Mouse (Mus musculus): Measurements from ENCODE around the gene Slc25a13. TPM values are rescaled to one million over a fixed set of nuclear protein-coding genes. Genes with fewer than 3 reads are reported as not detected.

Slc25a13 gene
- polyA plus RNA-seq, 1 experiment from 2014 or later: 19.1 TPM

DNA sequence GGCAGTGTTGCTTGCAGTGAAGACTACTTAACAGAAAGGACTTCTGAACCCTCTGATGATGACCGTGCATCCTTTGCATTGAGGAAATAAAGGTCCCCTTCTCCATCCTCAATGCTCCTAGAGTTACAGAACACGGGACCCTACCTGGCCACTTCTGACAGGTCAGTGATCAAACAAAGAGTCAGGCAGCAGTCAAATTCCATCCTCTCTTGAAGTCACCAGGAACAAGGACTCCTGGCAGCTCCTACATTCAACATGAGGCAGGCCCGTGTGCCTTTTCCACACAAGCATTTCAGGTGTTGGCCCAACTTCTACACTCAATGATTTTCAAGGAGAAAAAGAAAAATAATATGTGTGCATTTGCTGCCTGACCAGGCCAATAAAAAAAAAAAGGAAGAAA is 123.0 kb downstream of the Slc25a13 start:
- 71% methylated on average over 3 of the region's 3 CpGs for WGBS
- H3K9me3 ChIP-seq (replicated peaks): no peaks in the 10 kb centered on the region
- no peak for ATAC-seq (ENCODE audit: low FRiP score)
- H3K9ac ChIP-seq: no peak overlapping the region
- no peak overlapping the region for H3K4me3 ChIP-seq
- 0 out of 2 replicates have a peak, but pooled peaks cover 4% of the 10 kb centered on the region for H3K36me3 ChIP-seq
- no peaks in the 10 kb centered on the region for H3K27me3 ChIP-seq
- H3K4me1 ChIP-seq: no peaks in the 10 kb centered on the region
- no peak overlapping the region for H3K4me2 ChIP-seq (replicated peaks)
- no peak overlapping the region for H3K27ac ChIP-seq

GRCm38 (mm10) chr6:6093522-6093921 is 123.5 kb downstream of the Slc25a13 start:
- no peak overlapping the region for H3K27ac ChIP-seq
- no peak overlapping the region for H3K9ac ChIP-seq
- ATAC-seq (ENCODE audit: low FRiP score): no peak
- no peak overlapping the region for H3K4me3 ChIP-seq
- no peak overlapping the region for H3K4me2 ChIP-seq (replicated peaks)
- H3K27me3 ChIP-seq: no peaks in the 10 kb centered on the region
- no peaks in the 10 kb centered on the region for H3K9me3 ChIP-seq (replicated peaks)
- H3K36me3 ChIP-seq: 0 out of 2 replicates have a peak, but pooled peaks cover 4% of the 10 kb centered on the region
- 76% methylated on average over 3 of the region's 3 CpGs for WGBS
- H3K4me1 ChIP-seq: no peaks in the 10 kb centered on the region

DNA sequence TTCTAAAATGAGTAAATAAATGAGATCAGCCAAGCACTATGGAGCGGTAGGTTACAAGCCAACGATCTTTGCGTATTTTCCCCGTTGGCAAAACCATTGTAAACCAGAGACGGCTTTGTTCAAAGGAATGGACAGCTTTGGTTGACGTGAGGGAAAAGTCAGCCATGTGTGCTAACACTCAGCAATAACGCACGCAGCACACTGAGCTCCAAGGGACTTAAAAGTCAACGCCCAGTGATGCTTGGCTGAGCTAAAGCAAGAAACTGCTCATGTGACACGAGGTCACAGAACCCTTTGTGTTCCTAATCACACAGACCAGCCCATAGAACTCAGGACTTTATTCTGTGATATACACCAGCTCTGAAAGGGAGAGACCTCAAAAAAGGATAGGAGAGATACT is 124.5 kb downstream of the Slc25a13 start:
- H3K27ac ChIP-seq: no peak overlapping the region

GRCm38 (mm10) chr6:6091016-6091415 is 126.0 kb downstream of the Slc25a13 start:
- Histone ChIP-seq H3K27ac (no peak overlapping the region), H3K9me3 (replicated peaks) (no peaks in the 10 kb centered on the region), H3K4me2 (replicated peaks) (no peak overlapping the region), H3K4me3 (no peak overlapping the region), H3K4me1 (no peaks in the 10 kb centered on the region), H3K9ac (no peak overlapping the region), H3K27me3 (no peaks in the 10 kb centered on the region), H3K36me3 (0 out of 2 replicates have a peak, but pooled peaks cover 2% of the 10 kb centered on the region)
- no peak for ATAC-seq (ENCODE audit: low FRiP score)
- WGBS: 76% methylated on average over 3 of the region's 3 CpGs

More for the DNA sequence above, 124.5 kb downstream of the Slc25a13 start:
- Histone ChIP-seq H3K36me3 (0 out of 2 replicates have a peak, but pooled peaks cover 4% of the 10 kb centered on the region), H3K4me2 (replicated peaks) (no peak overlapping the region), H3K9me3 (replicated peaks) (no peaks in the 10 kb centered on the region), H3K4me1 (no peaks in the 10 kb centered on the region), H3K9ac (no peak overlapping the region), H3K27me3 (no peaks in the 10 kb centered on the region), H3K4me3 (no peak overlapping the region)
- no peak for ATAC-seq (ENCODE audit: low FRiP score)
- 29% methylated on average over 10 of the region's 10 CpGs for WGBS

GRCm38 (mm10) chr6:6088151-6088550 is 128.8 kb downstream of the Slc25a13 start:
- Histone ChIP-seq H3K4me2 (replicated peaks) (no peak overlapping the region), H3K9me3 (replicated peaks) (no peaks in the 10 kb centered on the region), H3K36me3 (no peaks in the 10 kb centered on the region; the same call in 1 of the 2 replicates), H3K9ac (no peak overlapping the region), H3K27me3 (no peaks in the 10 kb centered on the region), H3K4me3 (no peak overlapping the region), H3K4me1 (no peaks in the 10 kb centered on the region), H3K27ac (no peak overlapping the region)
- ATAC-seq (ENCODE audit: low FRiP score): no peak
- WGBS: 88% methylated on average over 4 of the region's 4 CpGs

DNA sequence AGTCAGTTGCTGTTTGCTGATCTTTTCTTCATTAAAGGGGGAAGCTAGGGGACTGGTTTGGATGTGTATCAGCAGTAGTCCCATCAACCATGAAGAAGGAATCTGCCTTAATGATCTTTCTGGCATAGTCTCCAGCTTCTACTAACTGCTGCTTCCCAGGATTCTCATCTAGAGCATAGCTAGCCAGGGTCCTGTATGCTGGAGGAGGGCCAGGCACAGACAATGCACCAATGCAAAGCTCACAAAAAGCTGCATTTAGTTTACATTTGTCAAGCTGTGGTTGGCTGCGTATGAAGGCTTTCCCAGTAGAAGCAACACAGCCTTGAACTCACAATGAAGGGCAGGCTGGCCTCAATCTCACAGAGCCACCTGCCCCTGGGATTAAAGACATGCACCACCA is 136.5 kb downstream of the Slc25a13 start:
- Histone ChIP-seq H3K27ac (no peak overlapping the region), H3K36me3 (no peaks in the 10 kb centered on the region; the same call in 1 of the 2 replicates), H3K4me3 (no peak overlapping the region), H3K27me3 (no peaks in the 10 kb centered on the region), H3K4me2 (replicated peaks) (no peak overlapping the region), H3K9me3 (replicated peaks) (no peaks in the 10 kb centered on the region), H3K4me1 (no peaks in the 10 kb centered on the region), H3K9ac (no peak overlapping the region)
- ATAC-seq (ENCODE audit: low FRiP score): no peak
- 76% methylated on average over 1 of the region's 1 CpGs for WGBS

GRCm38 (mm10) chr6:6077234-6077633 is 139.7 kb downstream of the Slc25a13 start:
- WGBS: 83% methylated on average over 4 of the region's 4 CpGs
- H3K4me3 ChIP-seq: no peak overlapping the region
- H3K9ac ChIP-seq: no peak overlapping the region
- no peak overlapping the region for H3K27ac ChIP-seq
- no peaks in the 10 kb centered on the region for H3K4me1 ChIP-seq
- H3K27me3 ChIP-seq: no peaks in the 10 kb centered on the region
- no peaks in the 10 kb centered on the region for H3K9me3 ChIP-seq (replicated peaks)
- H3K36me3 ChIP-seq: no peaks in the 10 kb centered on the region
- ATAC-seq (ENCODE audit: low FRiP score): no peak
- H3K4me2 ChIP-seq (replicated peaks): no peak overlapping the region

DNA sequence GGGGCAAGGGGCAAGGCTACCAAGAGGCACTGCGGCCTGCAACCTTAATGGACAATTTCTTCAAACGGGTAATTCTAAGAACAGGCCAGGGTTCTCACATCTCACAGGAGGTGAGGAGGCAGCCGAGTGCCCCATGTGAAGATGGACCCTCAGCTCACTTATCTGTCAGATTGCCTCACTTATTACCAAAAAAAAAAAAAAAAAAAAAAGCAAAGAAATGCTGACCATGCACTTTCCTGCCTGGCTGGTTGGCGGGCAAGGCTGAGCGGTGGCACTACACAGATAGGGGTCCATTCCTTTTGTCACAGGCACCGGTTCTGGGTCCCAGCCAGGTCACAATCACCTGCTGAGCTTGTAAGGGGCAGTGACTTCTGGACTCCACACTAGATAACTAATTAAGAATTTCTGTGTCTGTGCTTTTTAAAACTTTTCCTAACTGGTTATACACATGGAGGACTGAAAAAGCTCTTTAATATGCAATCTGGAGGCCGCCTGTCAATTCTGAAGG is 141.0 kb downstream of the Slc25a13 start:
- H3K9me3 ChIP-seq (replicated peaks): no peaks in the 10 kb centered on the region
- no peak overlapping the region for H3K4me3 ChIP-seq
- ATAC-seq (ENCODE audit: low FRiP score): no peak
- no peak overlapping the region for H3K4me2 ChIP-seq (replicated peaks)
- no peak overlapping the region for H3K27ac ChIP-seq
- no peak overlapping the region for H3K9ac ChIP-seq
- H3K27me3 ChIP-seq: no peaks in the 10 kb centered on the region
- H3K36me3 ChIP-seq: no peaks in the 10 kb centered on the region
- no peaks in the 10 kb centered on the region for H3K4me1 ChIP-seq
- 79% methylated on average over 7 of the region's 7 CpGs for WGBS

DNA sequence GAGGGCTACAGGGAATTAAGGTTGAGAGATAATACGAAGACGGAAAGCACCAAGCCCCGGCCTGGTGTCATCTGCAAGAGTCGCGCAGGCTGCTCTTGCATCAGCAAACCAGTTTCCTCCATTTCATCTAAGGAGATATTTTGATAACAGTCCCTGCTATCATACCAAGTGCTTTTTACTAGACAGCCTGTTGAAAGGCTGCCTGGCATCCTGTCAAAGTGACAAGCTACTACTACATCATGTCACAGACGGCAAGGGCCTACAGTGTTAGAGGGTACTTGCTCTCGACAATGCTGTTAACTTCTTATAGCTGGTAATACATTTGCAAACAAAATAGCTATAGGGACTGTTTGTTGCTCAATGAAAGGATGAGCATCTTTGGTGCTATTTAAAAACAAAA is 145.9 kb downstream of the Slc25a13 start:
- Histone ChIP-seq H3K4me2 (replicated peaks) (no peak overlapping the region), H3K4me1 (peaks cover 7% of the 10 kb centered on the region), H3K27ac (no peak overlapping the region), H3K9me3 (replicated peaks) (no peaks in the 10 kb centered on the region), H3K36me3 (no peaks in the 10 kb centered on the region), H3K4me3 (no peak overlapping the region), H3K9ac (no peak overlapping the region), H3K27me3 (no peaks in the 10 kb centered on the region)
- WGBS: 82% methylated on average over 7 of the region's 7 CpGs
- no peak for ATAC-seq (ENCODE audit: low FRiP score)

DNA sequence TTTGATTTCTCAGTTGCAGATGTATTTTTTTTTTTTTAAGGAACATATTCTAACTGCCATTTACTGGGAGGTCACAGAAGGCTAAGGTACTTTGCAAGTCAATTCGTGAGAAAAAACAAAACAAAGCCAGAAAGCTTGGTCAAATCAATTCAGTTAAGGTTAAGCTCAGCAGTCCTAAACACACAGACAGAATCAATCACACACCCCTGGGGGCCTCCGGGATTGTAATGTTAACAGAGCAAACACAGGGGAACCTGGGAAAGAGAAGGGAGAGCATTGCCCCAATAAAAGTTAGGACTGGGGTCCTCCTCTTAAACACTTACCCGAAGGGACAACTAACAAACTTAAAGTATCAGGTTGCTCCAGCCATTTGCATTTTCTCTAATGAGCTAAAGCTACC is 147.0 kb downstream of the Slc25a13 start:
- Histone ChIP-seq H3K9ac (no peak overlapping the region), H3K4me3 (no peak overlapping the region), H3K4me1 (peaks cover 7% of the 10 kb centered on the region), H3K27me3 (no peaks in the 10 kb centered on the region), H3K4me2 (replicated peaks) (no peak overlapping the region), H3K27ac (no peak overlapping the region), H3K9me3 (replicated peaks) (no peaks in the 10 kb centered on the region), H3K36me3 (no peaks in the 10 kb centered on the region)
- WGBS: 7% methylated on average over 3 of the region's 3 CpGs
- no peak for ATAC-seq (ENCODE audit: low FRiP score)

DNA sequence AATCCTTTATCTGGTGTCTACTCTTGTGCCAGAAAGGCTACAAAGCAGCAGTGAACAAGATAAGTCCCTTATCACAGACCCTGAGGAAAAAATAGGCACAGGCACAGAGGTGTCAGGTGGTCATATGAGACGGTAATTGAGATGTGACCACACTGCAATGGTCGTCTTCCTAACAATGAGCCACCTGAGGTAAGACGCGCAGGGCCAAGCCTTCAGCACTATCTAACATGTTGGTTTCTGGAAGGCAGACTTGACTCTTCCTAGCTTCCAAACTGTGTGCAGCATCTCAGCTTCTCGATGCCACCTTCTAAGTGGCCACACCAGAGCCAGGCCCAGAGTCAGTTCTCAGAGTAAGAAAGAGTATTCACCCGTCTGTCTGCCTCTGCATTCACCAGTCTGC is 149.8 kb downstream of the Slc25a13 start:
- H3K27ac ChIP-seq: no peak overlapping the region
- no peak overlapping the region for H3K4me3 ChIP-seq
- no peaks in the 10 kb centered on the region for H3K36me3 ChIP-seq
- ATAC-seq (ENCODE audit: low FRiP score): no peak
- no peaks in the 10 kb centered on the region for H3K9me3 ChIP-seq (replicated peaks)
- H3K27me3 ChIP-seq: no peaks in the 10 kb centered on the region
- no peak overlapping the region for H3K9ac ChIP-seq
- H3K4me1 ChIP-seq: peaks cover 7% of the 10 kb centered on the region
- 91% methylated on average over 6 of the region's 6 CpGs for WGBS
- no peak overlapping the region for H3K4me2 ChIP-seq (replicated peaks)

- Histone ChIP-seq H3K4me2 (replicated peaks) (no peak overlapping the region), H3K27ac (no peak overlapping the region), H3K4me1 (peaks cover 9% of the 10 kb centered on the region; the same call in 1 of the 2 replicates), H3K9me3 (replicated peaks) (no peaks in the 10 kb centered on the region), H3K9ac (no peak overlapping the region), H3K4me3 (no peak overlapping the region), H3K36me3 (no peaks in the 10 kb centered on the region), H3K27me3 (no peaks in the 10 kb centered on the region)
- 34% methylated on average over 3 of the region's 3 CpGs for WGBS
- no peak for ATAC-seq (ENCODE audit: low FRiP score)
These were observed 158.4 kb downstream of the Slc25a13 start for GRCm38 (mm10) chr6:6058548-6058947.

- no peak for ATAC-seq (ENCODE audit: low FRiP score)
- Histone ChIP-seq H3K36me3 (no peaks in the 10 kb centered on the region), H3K4me1 (peaks cover 7% of the 10 kb centered on the region; the same call in 1 of the 2 replicates), H3K4me3 (no peak overlapping the region), H3K9ac (no peak overlapping the region), H3K4me2 (replicated peaks) (no peak overlapping the region), H3K9me3 (replicated peaks) (no peaks in the 10 kb centered on the region), H3K27me3 (no peaks in the 10 kb centered on the region), H3K27ac (no peak overlapping the region)
- 82% methylated on average over 3 of the region's 3 CpGs for WGBS
These were observed 163.0 kb downstream of the Slc25a13 start for GRCm38 (mm10) chr6:6053946-6054345.
